Mouse (Mus musculus) forebrain, embryonic 12.5 days (tissue): Measurements from ENCODE around the gene Gm10130. TPM values are rescaled to one million over a fixed set of nuclear protein-coding genes. Genes with fewer than 3 reads are reported as not detected.
"Not testable (repeated sequence)": the region's sequence is repeated elsewhere in the genome, so short reads cannot be mapped to it uniquely, and the experiment has no call there.

Experiments used
- ATAC-seq: fragments of 200-750 bp; cut with Nextera tagmentation; 2 replicates; pipeline ENCODE4 v1.8.0; 2017; ENCODE audit warnings: moderate TSS enrichment; ENCODE audit not compliant: low FRiP score
- H3K27ac ChIP-seq: fragments of 300-500 bp; sonication (generic); 2 replicates; pipeline ENCODE4 v1.5.1; 2016; ENCODE audit warnings: mild to moderate bottlenecking
- H3K27me3 ChIP-seq: fragments of 300-500 bp; sonication (generic); 2 replicates; pipeline ENCODE4 v1.6.1; 2016; ENCODE audit warnings: mild to moderate bottlenecking
- H3K36me3 ChIP-seq: fragments of 300-500 bp; sonication (generic); replicated peaks from 2 replicates; pipeline ENCODE4 v1.6.1; 2016; ENCODE audit warnings: mild to moderate bottlenecking
- H3K4me1 ChIP-seq: fragments of 300-500 bp; sonication (generic); 2 replicates; pipeline ENCODE4 v1.6.1; 2016
- H3K4me2 ChIP-seq: fragments of 300-500 bp; sonication (generic); 2 replicates; pipeline ENCODE4 v1.6.1; 2016; ENCODE audit warnings: mild to moderate bottlenecking, moderate library complexity
- H3K4me3 ChIP-seq: fragments of 300-500 bp; sonication (generic); replicated peaks from 2 replicates; pipeline ENCODE4 v1.5.1; 2016; ENCODE audit warnings: mild to moderate bottlenecking
- H3K9ac ChIP-seq: fragments of 300-500 bp; sonication (generic); 2 replicates; pipeline ENCODE4 v1.6.1; 2016; ENCODE audit warnings: mild to moderate bottlenecking
- H3K9me3 ChIP-seq: fragments of 300-500 bp; sonication (generic); 2 replicates; pipeline ENCODE4 v1.6.1; 2016
- WGBS: fragments of 180-500 bp; shearing (Covaris S2); methylation state at CpG from one replicate; pipeline ENCODE4 v1.1.7; 2016; 5-methylcytosine and 5-hydroxymethylcytosine counted together
- polyA plus RNA-seq: library from polyadenylated mRNA; unstranded; fragments of >200 nt; fragmentation: Nextera tagmentation; extraction: Ambion mirVana; gene quantifications from 2 replicates; pipeline ENCODE4 v1.2.1, GENCODE M21; 2016

Gene Gm10130
- polyA plus RNA-seq, 1 experiment from 2014 or later, result not detected

DNA sequence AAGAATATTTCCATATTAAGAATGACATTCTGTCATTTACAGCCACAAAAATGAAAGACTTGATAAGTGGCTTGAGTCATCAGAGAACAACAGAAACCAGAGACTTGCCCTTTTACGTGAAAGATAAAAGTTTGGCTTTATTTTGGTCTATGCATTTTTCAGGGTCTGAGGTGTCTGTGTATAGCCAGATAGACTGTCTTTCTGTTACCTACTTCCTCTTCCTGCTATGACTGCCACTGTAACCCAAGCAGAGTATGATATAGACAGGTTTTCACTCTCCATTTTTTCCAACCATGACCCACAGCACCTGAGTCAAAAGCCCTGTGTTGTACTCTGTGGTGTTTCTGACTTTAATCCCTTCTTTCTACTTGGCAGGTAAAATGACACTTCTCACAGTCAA is 66.7 kb downstream of the Gm10130 start:
- no peak for ATAC-seq
- Histone ChIP-seq H3K27me3 (no peaks in the 10 kb centered on the region), H3K27ac (no peak overlapping the region), H3K4me1 (no peaks in the 10 kb centered on the region), H3K4me2 (no peak overlapping the region), H3K9me3 (0 out of 2 replicates have a peak, but pooled peaks cover 12% of the 10 kb centered on the region), H3K4me3 (no peak overlapping the region), H3K9ac (no peak overlapping the region), H3K36me3 (no peaks in the 10 kb centered on the region)
- WGBS, result 85% methylated on average over 1 of the region's 1 CpGs

DNA sequence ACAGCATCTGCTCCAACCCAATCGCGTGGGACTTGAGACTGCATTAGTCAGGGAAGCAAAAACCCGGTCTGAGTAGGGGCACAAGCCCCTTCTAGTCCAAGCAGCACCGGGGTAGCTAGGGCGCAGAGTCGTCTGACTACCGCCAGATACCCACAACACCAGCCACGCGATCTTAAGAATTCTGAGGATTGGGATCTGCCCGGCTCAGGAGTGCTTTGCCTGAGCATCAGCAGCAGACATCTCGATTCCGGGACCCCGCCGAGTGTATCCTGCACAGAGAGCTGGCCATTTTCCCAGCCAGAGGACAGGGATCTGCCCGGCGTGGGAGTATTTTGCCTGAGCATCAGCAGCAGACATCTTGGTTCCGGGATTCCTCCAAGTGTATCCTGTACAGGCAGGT is 88.6 kb downstream of the Gm10130 start:
- 84% methylated on average over 17 of the region's 17 CpGs for WGBS
- not testable (repeated sequence) for H3K27me3 ChIP-seq, ATAC-seq

More for the DNA sequence above, 88.6 kb downstream of the Gm10130 start:
- not testable (repeated sequence) for H3K4me2 ChIP-seq, H3K27ac ChIP-seq, H3K9ac ChIP-seq, H3K4me1 ChIP-seq, H3K4me3 ChIP-seq
- Histone ChIP-seq H3K9me3 (peaks cover 21% of the 10 kb centered on the region), H3K36me3 (peaks cover 16% of the 10 kb centered on the region)

Other genes with a start within 250 kb of the Gm10130 start
- gene Zfp120, start 187.0 kb upstream of the Gm10130 start, polyA plus RNA-seq, result 8.2 and 8.7 TPM in 2 replicates
- gene Gm10770, start 144.0 kb upstream of the Gm10130 start, polyA plus RNA-seq, result not detected in 2 replicates
- gene Gm14139, start 141.9 kb upstream of the Gm10130 start, polyA plus RNA-seq, result not detected in 2 replicates
- gene Zfp937, start 105.6 kb upstream of the Gm10130 start, polyA plus RNA-seq, result 10.6 and 10.8 TPM in 2 replicates
- 3.3 and 3.4 TPM in 2 replicates for gene Gm21994, start 68.1 kb upstream of the Gm10130 start, polyA plus RNA-seq
- gene Gm14124, start 66.2 kb upstream of the Gm10130 start, polyA plus RNA-seq, result not detected in 2 replicates
- 12.2 and 13.1 TPM in 2 replicates for gene 3300002I08Rik, start 39.1 kb downstream of the Gm10130 start, polyA plus RNA-seq
- 8.3 and 8.7 TPM in 2 replicates for gene Zfp442, start 127.8 kb downstream of the Gm10130 start, polyA plus RNA-seq
- not detected in 2 replicates for gene Zfp345, start 161.4 kb downstream of the Gm10130 start, polyA plus RNA-seq
- gene Cst7, start 246.7 kb downstream of the Gm10130 start, polyA plus RNA-seq, result 0.19 and 0.35 TPM in 2 replicates